Mouse (Mus musculus) left cerebral cortex, adult 8-10 months (tissue): ENCODE measurements around the gene Gm4788. TPM values are rescaled to one million over a fixed set of nuclear protein-coding genes. Genes with fewer than 3 reads are reported as not detected.
"Not testable (repeated sequence)": the region's sequence is repeated elsewhere in the genome, so short reads cannot be mapped to it uniquely, and the experiment has no call there.

ENCODE experiments used
- DNase-seq, 2 experiments: peaks; one replicate each; pipeline ENCODE4 v3.0.0; 2022; ENCODE audit warnings: low spot score in 2 of 2
- total RNA-seq, 4 experiments: library from RNA; stranded (reverse); gene quantifications; 2 replicates each; pipeline ENCODE4 v1.2.4; 2022

Gm4788 gene
- total RNA-seq = under 1 TPM in 2 of 4 experiments, not detected in 2; 0.13 to 0.39 TPM

DNA sequence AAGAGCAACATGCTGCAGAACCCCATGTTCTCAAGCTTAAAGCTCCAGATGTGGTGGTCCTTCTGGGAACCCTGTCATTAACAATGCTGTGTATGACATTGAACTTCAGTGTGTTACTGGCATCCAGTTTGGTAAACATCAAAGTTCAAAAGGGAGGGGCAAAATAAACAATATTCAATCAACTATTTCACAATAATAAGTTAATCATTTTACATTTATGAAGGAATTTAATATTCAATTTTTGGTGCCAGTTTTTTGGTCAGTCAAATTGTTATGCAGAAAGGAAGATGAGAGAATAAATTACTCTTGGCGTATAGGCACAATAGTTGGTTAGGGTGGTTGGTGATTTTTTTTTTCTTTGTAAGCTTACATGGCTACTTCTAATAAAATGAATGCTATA, at the start of gene Gm4788:
Gm4788 (minus strand) TSS at position 101 of the 400 bp plus-strand sequence.
- DNase-seq = no peak

DNA sequence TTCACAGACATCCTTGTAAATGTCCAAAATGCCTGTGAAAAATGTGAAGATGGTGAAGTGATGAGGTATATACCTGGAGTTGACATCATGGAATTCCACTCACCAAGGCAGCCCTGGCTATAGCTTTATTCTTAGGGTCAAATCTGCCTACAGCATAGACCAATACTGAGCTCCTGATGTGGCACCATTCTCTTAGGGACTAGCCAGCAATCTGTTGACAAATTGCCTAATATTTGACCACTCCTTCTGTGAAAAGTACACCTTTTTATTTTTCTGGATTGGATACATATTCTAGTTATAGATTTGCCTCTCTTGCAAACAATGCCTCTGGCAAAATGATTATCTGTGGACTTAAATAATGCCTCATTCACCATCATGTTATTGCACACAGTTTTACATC, 27.6 kb upstream of the Gm4788 start:
- DNase-seq = no peak

DNA sequence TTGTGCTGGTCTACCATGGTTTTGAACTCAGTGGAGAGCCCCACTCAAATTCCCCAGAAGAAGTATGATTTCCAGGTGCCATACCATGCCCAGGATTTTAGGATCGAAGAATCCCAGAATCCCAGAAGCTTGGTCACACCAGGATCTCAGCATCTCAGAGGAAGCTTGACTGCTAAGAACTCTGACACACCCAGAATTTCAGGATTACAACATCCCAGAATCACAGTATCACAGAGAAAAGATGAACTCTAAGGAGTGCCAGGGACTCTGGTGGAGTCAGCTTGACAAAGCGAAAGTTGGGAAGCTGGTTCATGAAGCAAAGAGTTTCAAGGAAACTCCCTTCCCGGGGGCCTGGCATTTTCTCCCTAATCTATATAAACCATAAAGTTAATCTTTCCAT, 11.1 kb downstream of the Gm4788 start:
- DNase-seq = not testable (repeated sequence)

DNA sequence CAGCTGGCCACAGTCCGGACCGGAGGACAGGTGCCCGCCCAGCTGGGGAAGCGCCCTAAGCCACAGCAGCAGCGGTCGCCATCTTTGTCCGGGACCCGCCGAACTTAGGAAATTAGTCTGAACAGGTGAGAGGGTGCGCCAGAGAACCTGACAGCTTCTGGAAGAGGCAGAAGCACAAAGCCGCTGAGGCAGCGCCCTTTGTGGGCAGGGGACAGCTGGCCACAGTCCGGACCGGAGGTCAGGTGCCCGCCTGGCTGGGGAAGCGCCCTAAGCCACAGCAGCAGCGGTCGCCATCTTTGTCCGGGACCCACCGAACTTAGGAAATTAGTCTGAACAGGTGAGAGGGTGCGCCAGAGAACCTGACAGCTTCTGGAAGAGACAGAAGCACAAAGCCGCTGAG, 64.4 kb downstream of the Gm4788 start:
- DNase-seq = not testable (repeated sequence)

DNA sequence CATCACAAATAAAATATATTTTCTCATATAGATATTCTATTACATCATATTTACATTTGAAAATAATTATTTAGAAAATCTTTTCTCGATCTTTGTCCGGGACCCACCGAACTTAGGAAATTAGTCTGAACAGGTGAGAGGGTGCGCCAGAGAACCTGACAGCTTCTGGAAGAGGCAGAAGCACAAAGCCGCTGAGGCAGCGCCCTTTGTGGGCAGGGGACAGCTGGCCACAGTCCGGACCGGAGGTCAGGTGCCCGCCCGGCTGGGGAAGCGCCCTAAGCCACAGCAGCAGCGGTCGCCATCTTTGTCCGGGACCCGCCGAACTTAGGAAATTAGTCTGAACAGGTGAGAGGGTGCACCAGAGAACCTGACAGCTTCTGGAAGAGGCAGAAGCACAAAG, 64.8 kb downstream of the Gm4788 start:
- not testable (repeated sequence) for DNase-seq

DNA sequence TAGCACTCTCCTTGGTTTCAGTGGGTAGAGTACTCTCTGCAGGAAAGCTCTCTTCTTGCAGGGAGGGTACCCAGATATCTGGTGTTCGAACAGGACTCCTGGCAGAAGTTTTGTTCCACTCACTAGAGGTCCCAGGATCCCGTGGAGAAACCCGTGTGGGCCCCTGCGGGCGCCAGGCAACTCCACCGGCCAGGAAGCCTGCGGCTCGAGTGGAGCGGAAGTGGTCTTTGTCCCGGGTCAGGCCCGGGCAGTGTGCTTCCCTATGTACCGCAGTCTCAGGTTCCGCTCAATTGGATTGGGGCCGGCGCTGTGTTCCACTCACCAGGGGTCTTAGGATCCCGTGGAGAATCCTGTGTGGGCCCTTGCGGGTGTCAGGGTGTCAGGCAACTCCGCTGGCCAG, 131.1 kb downstream of the Gm4788 start:
- DNase-seq = not testable (repeated sequence)

Other genes with a start within 250 kb of the Gm4788 start
- not detected for gene Cfhr1, start 221.0 kb downstream of the Gm4788 start, total RNA-seq
- gene Cfhr2, start 77.5 kb upstream of the Gm4788 start, total RNA-seq = under 1 TPM in 3 of 4 experiments, not detected in 1; 0.23 to 0.80 (median 0.24) TPM